ENCODE assay signal across 25 mouse cellular contexts in genomic region chr11:68483213-68483612, GRCm38 (mm10). TPM values are rescaled to one million over a fixed set of nuclear protein-coding genes. Genes with fewer than 3 reads are reported as not detected.
DNase-seq lines count a peak whose midpoint lies in the region; ATAC-seq and TF ChIP-seq lines count a peak whose summit lies in the region.
"Had no signal": no experiment of that assay in that cellular context is flagged by ENCODE, and none has a peak within 500 bp of the region (broad histone marks: within the 10 kb centered on the region; RNA-seq: fewer than 3 reads in every experiment).

No protein-coding gene starts in this region.

- 73% methylated on average over 6 of the region's 6 CpGs for WGBS in kidney, embryonic 16.5 days

- no peak for TF ChIP-seq RAD21 in MEL (IDR thresholded peaks at IDR 0.05; ENCODE audit: low read depth, low read length)

- intact Hi-C loops in left cerebral cortex, adult 2 months (cut with DNase I) = loop anchor here (10.0 kb wide), 1 partner anchor 322 kb away; no protein-coding TSS in a partner anchor

- H3K27ac ChIP-seq in MEL (ENCODE audit: control insufficient read depth, low read depth, low read length) = no peak overlapping the region
- H3K27ac ChIP-seq in kidney, embryonic 16.5 days (ENCODE audit: low read length) = no peak overlapping the region
- H3K27ac ChIP-seq in left cerebral cortex, adult 2 months = no peak overlapping the region
- H3K27ac ChIP-seq: embryonic facial prominence, embryonic 13.5 days; forebrain, embryonic 13.5 days; gastrocnemius, adult 2 months; heart, embryonic 10.5 days; hindbrain, embryonic 10.5 days; limb, embryonic 15.5 days; neural tube, embryonic 13.5 days; stomach, postnatal 0 days had no signal

- H3K27me3 ChIP-seq in MEL (ENCODE audit: control insufficient read depth in 1 of 2, insufficient read depth in 2 of 2, low read length in 2 of 2) = no peaks in the 10 kb centered on the region
- H3K27me3 ChIP-seq in kidney, embryonic 16.5 days (ENCODE audit: insufficient read depth, low read length) = no peaks in the 10 kb centered on the region
- H3K27me3 ChIP-seq: embryonic facial prominence, embryonic 13.5 days; forebrain, embryonic 13.5 days; limb, embryonic 15.5 days; neural tube, embryonic 13.5 days had no signal

- TF ChIP-seq EP300 in MEL (IDR thresholded peaks at IDR 0.05; ENCODE audit: low read depth in 1 of 2, low read length in 2 of 2) = peak; percentile 42 to 75; a peak in 3 of 4 replicates

- ATAC-seq in hematopoietic stem cell, adult 5-6 weeks (replicated peaks in 1 of 2; ENCODE audit: insufficient read depth in 1 of 2, low FRiP score in 2 of 2, low TSS enrichment in 1 of 2, low read depth in 1 of 2, poor library complexity in 2 of 2, severe bottlenecking in 2 of 2) = peak; percentile 55 to 56
- 0 out of 2 replicates have a peak, but pooled peaks have one; percentile 6 for ATAC-seq in monocyte, adult 5-6 weeks (replicated peaks; ENCODE audit: insufficient number of reproducible peaks, low FRiP score, low TSS enrichment, poor library complexity, severe bottlenecking)
- no peak for ATAC-seq in kidney, embryonic 16.5 days (ENCODE audit: low FRiP score, low TSS enrichment)
- ATAC-seq: forebrain, embryonic 13.5 days; hindbrain, embryonic 16.5 days; intestine, embryonic 16.5 days; lung, postnatal 0 days had no signal

- H3K9me3 ChIP-seq in MEL (replicated peaks; ENCODE audit: insufficient read depth, low read length) = no peaks in the 10 kb centered on the region
- H3K9me3 ChIP-seq in kidney, embryonic 16.5 days (ENCODE audit: low read length) = no peaks in the 10 kb centered on the region
- H3K9me3 ChIP-seq: embryonic facial prominence, embryonic 13.5 days; forebrain, embryonic 13.5 days; heart, embryonic 10.5 days; hindbrain, embryonic 10.5 days; limb, embryonic 15.5 days; neural tube, embryonic 13.5 days had no signal

- peaks cover 3 to 11% of the 10 kb centered on the region in 2 experiments; a peak in 3 of 4 replicates for H3K4me1 ChIP-seq in MEL (ENCODE audit: control insufficient read depth in 1 of 2, insufficient read depth in 2 of 2, low read length in 2 of 2)
- H3K4me1 ChIP-seq in kidney, embryonic 16.5 days (ENCODE audit: insufficient read depth, low read length) = no peaks in the 10 kb centered on the region
- H3K4me1 ChIP-seq: forebrain, embryonic 13.5 days; heart, embryonic 10.5 days; hindbrain, embryonic 10.5 days; limb, embryonic 15.5 days had no signal

- H3K4me2 ChIP-seq in kidney, embryonic 16.5 days (replicated peaks; ENCODE audit: low read depth, low read length) = no peak overlapping the region
- H3K4me2 ChIP-seq: embryonic facial prominence, embryonic 13.5 days; forebrain, embryonic 13.5 days; limb, embryonic 15.5 days; neural tube, embryonic 13.5 days had no signal

- peak; percentile 38 for DNase-seq in 416B (ENCODE audit: low read depth)
- DNase-seq in MEL (ENCODE audit: low read depth, low spot score) = peak; percentile 91
- no peak for DNase-seq in left cerebral cortex, adult 2 months (ENCODE audit: extremely low spot score in 1 of 2, low spot score in 2 of 2)
- no peak for DNase-seq in cerebellum, postnatal 14 days
- DNase-seq: adrenal gland, postnatal 36 days; cerebellum, adult 11 months; cerebellum, adult 9-11 months; gastrocnemius, adult 2 months; layer of hippocampus, adult 9-11 months; left cerebral cortex, postnatal 4 days; midbrain, embryonic 14.5 days had no signal

- TF ChIP-seq POLR2A in MEL (IDR thresholded peaks at IDR 0.05; ENCODE audit: control insufficient read depth in 1 of 2, insufficient read depth in 1 of 2, low read depth in 1 of 2, low read length in 2 of 2, poor library complexity in 1 of 2) = no peak

- no peaks in the 10 kb centered on the region for H3K79me2 ChIP-seq in MEL (ENCODE audit: control insufficient read depth, insufficient read depth, low read length, poor library complexity)

- no peak for TF ChIP-seq CTCF in MEL (IDR thresholded peaks at IDR 0.05 in 2 of 3, conservative IDR thresholded peaks at IDR 0.05 in 1 of 3; ENCODE audit: control insufficient read depth in 1 of 3, insufficient read depth in 1 of 3, low read depth in 2 of 3, low read length in 3 of 3, poor library complexity in 1 of 3, severe bottlenecking in 1 of 3)
- no peak for TF ChIP-seq CTCF in left cerebral cortex, adult 2 months (IDR thresholded peaks at IDR 0.05)

- peaks cover 0 to 3% of the 10 kb centered on the region in 2 experiments; a peak in 2 of 4 replicates for H3K36me3 ChIP-seq in MEL (ENCODE audit: control insufficient read depth in 1 of 2, insufficient read depth in 2 of 2, low read length in 2 of 2)
- H3K36me3 ChIP-seq in kidney, embryonic 16.5 days (ENCODE audit: insufficient read depth, low read length) = no peaks in the 10 kb centered on the region
- H3K36me3 ChIP-seq: embryonic facial prominence, embryonic 13.5 days; heart, embryonic 10.5 days; hindbrain, embryonic 10.5 days; limb, embryonic 15.5 days; neural tube, embryonic 13.5 days had no signal

- peak overlapping the region; percentile 24 to 25; a peak in 3 of 4 replicates for H3K4me3 ChIP-seq in MEL (ENCODE audit: control insufficient read depth in 1 of 2, insufficient read depth in 1 of 2, low read depth in 2 of 2, low read length in 2 of 2)
- H3K4me3 ChIP-seq in kidney, embryonic 16.5 days (ENCODE audit: low read length) = no peak overlapping the region
- no peak overlapping the region for H3K4me3 ChIP-seq in left cerebral cortex, adult 2 months
- H3K4me3 ChIP-seq: embryonic facial prominence, embryonic 13.5 days; erythroblast, embryonic 14.5 days; forebrain, embryonic 13.5 days; gastrocnemius, adult 2 months; heart, embryonic 10.5 days; hindbrain, embryonic 10.5 days; limb, embryonic 15.5 days; neural tube, embryonic 13.5 days had no signal

- H3K9ac ChIP-seq in MEL (ENCODE audit: control insufficient read depth, low read depth, low read length, poor library complexity, severe bottlenecking) = no peak overlapping the region
- no peak overlapping the region for H3K9ac ChIP-seq in kidney, embryonic 16.5 days (replicated peaks; ENCODE audit: low read length)
- H3K9ac ChIP-seq: embryonic facial prominence, embryonic 13.5 days; forebrain, embryonic 13.5 days; limb, embryonic 15.5 days; neural tube, embryonic 13.5 days had no signal

TF ChIP-seq in MEL, 35 proteins besides CTCF, POLR2A, EP300 and RAD21:
- TF ChIP-seq ELF1 (IDR thresholded peaks at IDR 0.05; ENCODE audit: low read depth, low read length) (peak; percentile 52; the same call in 1 of the 2 replicates), SIN3A (IDR thresholded peaks at IDR 0.05; ENCODE audit: low read length) (peak; percentile 84), HCFC1 (IDR thresholded peaks at IDR 0.05; ENCODE audit: low read depth, low read length) (0 out of 2 replicates have a peak, but pooled peaks have one; percentile 45), TCF12 (IDR thresholded peaks at IDR 0.05; ENCODE audit: low read depth, low read length) (0 out of 2 replicates have a peak, but pooled peaks have one; percentile 37), MXI1 (IDR thresholded peaks at IDR 0.05; ENCODE audit: low read depth, low read length) (peak; percentile 96), MAZ (IDR thresholded peaks at IDR 0.05; ENCODE audit: low read depth, low read length) (peak; percentile 78), TBP (IDR thresholded peaks at IDR 0.05; ENCODE audit: low read depth, low read length) (peak; percentile 54; the same call in 1 of the 2 replicates), ZC3H11A (IDR thresholded peaks at IDR 0.05; ENCODE audit: low read depth, low read length) (no peak), MAX (IDR thresholded peaks at IDR 0.05; ENCODE audit: low read length) (peak; percentile 93), TAL1 (IDR thresholded peaks at IDR 0.05; ENCODE audit: low read length) (peak; percentile 14; the same call in 1 of the 2 replicates), CHD1 (IDR thresholded peaks at IDR 0.05; ENCODE audit: low read depth, low read length) (no peak), ETS1 (IDR thresholded peaks at IDR 0.05; ENCODE audit: low read depth, low read length) (peak; percentile 65), MYC (IDR thresholded peaks at IDR 0.05; ENCODE audit: low read depth, low read length) (peak; percentile 86), NRF1 (IDR thresholded peaks at IDR 0.05; ENCODE audit: insufficient read depth, low read depth, low read length, poor library complexity, severe bottlenecking) (no peak), GATA1 (IDR thresholded peaks at IDR 0.05; ENCODE audit: low read depth, low read length) (peak; percentile 63)

RNA-seq across cellular contexts. Expression of gene Pik3r6, which starts 19.6 kb away (rescaled TPM):
- 0.36 and 0.42 TPM in 2 replicates for total RNA-seq in MEL (2012; rRNA removed)
- 1 to 10 TPM in 1 of 2 experiments, not detected in 1; 1.5 TPM for polyA plus RNA-seq in MEL (2012; ENCODE audit: insufficient read depth in 1 of 2, insufficient read length in 2 of 2, low read depth in 1 of 2, low replicate concordance in 2 of 2, missing spikeins in 1 of 2)
- total RNA-seq in hematopoietic stem cell, adult 5-6 weeks (2017) = 0.40 and 6.9 TPM in 2 replicates
- total RNA-seq in monocyte, adult 5-6 weeks (2017) = 12.6 to 14.2 TPM (median 13.9 TPM) in 3 replicates
- polyA plus RNA-seq in kidney, embryonic 16.5 days (2015; fragmentation: Nextera tagmentation; extraction: Ambion mirVana) = 5.0 and 5.9 TPM in 2 replicates
- 1 to 10 TPM; 5.0 to 6.4 TPM for total RNA-seq in left cerebral cortex, adult 2 months (2021)

RNA-seq across cellular contexts. Expression of gene Pik3r5, which starts 51.3 kb away (rescaled TPM):
- 3.1 and 3.2 TPM in 2 replicates for total RNA-seq in MEL (2012; rRNA removed)
- 1 to 10 TPM in 1 of 2 experiments, not detected in 1; 5.7 TPM for polyA plus RNA-seq in MEL (2012; ENCODE audit: insufficient read depth in 1 of 2, insufficient read length in 2 of 2, low read depth in 1 of 2, low replicate concordance in 2 of 2, missing spikeins in 1 of 2)
- 3.6 and 8.6 TPM in 2 replicates for total RNA-seq in hematopoietic stem cell, adult 5-6 weeks (2017)
- total RNA-seq in monocyte, adult 5-6 weeks (2017) = 66.2 to 140 TPM (median 84.0 TPM) in 3 replicates
- polyA plus RNA-seq in kidney, embryonic 16.5 days (2015; fragmentation: Nextera tagmentation; extraction: Ambion mirVana) = 0.27 and 0.77 TPM in 2 replicates
- total RNA-seq in left cerebral cortex, adult 2 months (2021) = 1 to 10 TPM; 2.6 to 2.9 TPM

Comparison
In these comparisons a context has a peak if more than half of its experiments do, and no peak if none do; other contexts are left out.
1. DNase-seq: peak in 416B (single experiment) and MEL (single experiment); none in left cerebral cortex, adult 2 months (0 of 2) and cerebellum, postnatal 14 days (0 of 2).
2. H3K4me3 ChIP-seq: peak in MEL (2 of 2); none in kidney, embryonic 16.5 days (single experiment) and left cerebral cortex, adult 2 months (single experiment).